Mouse (Mus musculus) CH12.LX (cell line): ENCODE results near the gene Frem2.

ENCODE experiments used
- CTCF ChIP-seq, 2 experiments: IDR thresholded peaks in 1 of 2; conservative IDR thresholded peaks in 1 of 2; 2 replicates each; pipeline ENCODE4 v1.5.1; 2011 to 2012; ENCODE audit warnings: low read depth in 2 of 2, low read length in 2 of 2, improper control_type of control experiment in 1 of 2, inconsistent platforms in 1 of 2, mild to moderate bottlenecking in 1 of 2, moderate library complexity in 1 of 2
- E2F4 ChIP-seq: IDR thresholded peaks from 2 replicates; pipeline ENCODE4 v1.6.1; 2011; ENCODE audit warnings: low read depth, low read length, improper control_type of control experiment; ENCODE audit not compliant: insufficient replicate concordance
- MAFK ChIP-seq: IDR thresholded peaks from 2 replicates; pipeline ENCODE4 v1.6.1; 2011; ENCODE audit warnings: low read length, improper control_type of control experiment; ENCODE audit not compliant: insufficient replicate concordance
- MAX ChIP-seq: IDR thresholded peaks from 2 replicates; pipeline ENCODE4 v1.6.1; 2011; ENCODE audit warnings: low read length, improper control_type of control experiment
- MXI1 ChIP-seq: IDR thresholded peaks from 2 replicates; pipeline ENCODE4 v1.6.1; 2011; ENCODE audit warnings: mild to moderate bottlenecking, low read depth, low read length, improper control_type of control experiment
- POLR2AphosphoS2 ChIP-seq: IDR thresholded peaks from 2 replicates; pipeline ENCODE4 v1.6.1; 2011; ENCODE audit warnings: low read depth, low read length, improper control_type of control experiment
- ZKSCAN1 ChIP-seq: IDR thresholded peaks from 2 replicates; pipeline ENCODE4 v1.6.1; 2012; ENCODE audit warnings: low read depth, inconsistent platforms, low read length, improper control_type of control experiment, borderline replicate concordance

GRCm38 (mm10) chr3:53557388-53558214 is 99.6 kb downstream of the Frem2 start:
- TF ChIP-seq E2F4, result no peak
- TF ChIP-seq CTCF (conservative IDR thresholded peaks at IDR 0.05 in 1 of 2, IDR thresholded peaks at IDR 0.05 in 1 of 2; ENCODE audit: low read depth in 2 of 2, low read length in 2 of 2), result no peak
- TF ChIP-seq ZKSCAN1, result no peak
- TF ChIP-seq MXI1, result no peak
- TF ChIP-seq POLR2AphosphoS2, result no peak
- TF ChIP-seq MAFK, result no peak
- no peak for TF ChIP-seq MAX
